Mouse (Mus musculus) G1E (cell line): ENCODE data around the gene Fam71e1. TPM values are rescaled to one million over a fixed set of nuclear protein-coding genes. Genes with fewer than 3 reads are reported as not detected.

Experiments used
- ATAC-seq: 2 replicates; pipeline ENCODE4 v1.8.0; 2016; ENCODE audit warnings: mild to moderate bottlenecking; ENCODE audit not compliant: insufficient number of reproducible peaks, poor library complexity, low FRiP score, severe bottlenecking; ENCODE audit errors: extremely low read depth
- DNase-seq: peaks from one replicate; pipeline ENCODE4 v3.0.0; 2012; ENCODE audit warnings: low spot score
- H3K27me3 ChIP-seq: 2 replicates; pipeline ENCODE4 v1.6.1; 2012; ENCODE audit warnings: mild to moderate bottlenecking, low read length, inconsistent platforms; ENCODE audit not compliant: insufficient read depth
- H3K36me3 ChIP-seq: replicated peaks from 2 replicates; pipeline ENCODE3; 2012; ENCODE audit warnings: mild to moderate bottlenecking, inconsistent platforms
- H3K4me1 ChIP-seq: 2 replicates; pipeline ENCODE4 v1.6.1; 2012; ENCODE audit warnings: low read depth, low read length, inconsistent platforms, mixed read lengths; ENCODE audit not compliant: insufficient read depth
- H3K4me3 ChIP-seq: 2 replicates; pipeline ENCODE4 v1.5.1; 2012; ENCODE audit warnings: low read depth, mild to moderate bottlenecking, inconsistent platforms, low read length, moderate library complexity, mixed read lengths
- H3K9me3 ChIP-seq: replicated peaks from 2 replicates; pipeline ENCODE4 v1.6.1; 2012; ENCODE audit warnings: inconsistent platforms
- CTCF ChIP-seq: IDR thresholded peaks from 2 replicates; pipeline ENCODE4 v1.5.1; 2012; ENCODE audit warnings: low read depth, low read length, inconsistent platforms, mixed read lengths
- GATA1 ChIP-seq: IDR thresholded peaks from 2 replicates; pipeline ENCODE4 v1.6.1; 2012; ENCODE audit warnings: borderline replicate concordance, low read length, inconsistent platforms, mixed read lengths
- GATA2 ChIP-seq: IDR thresholded peaks from 2 replicates; pipeline ENCODE4 v1.6.1; 2012; ENCODE audit warnings: low read depth, low read length, inconsistent platforms, borderline replicate concordance
- POLR2AphosphoS5 ChIP-seq: IDR thresholded peaks from 2 replicates; pipeline ENCODE4 v1.6.1; 2012; ENCODE audit warnings: low read depth, low read length, inconsistent platforms; ENCODE audit not compliant: insufficient replicate concordance
- TAL1 ChIP-seq: conservative IDR thresholded peaks from 2 replicates; pipeline ENCODE4 v1.6.1; 2012; ENCODE audit warnings: low read depth, low read length, inconsistent platforms, mixed read lengths
- polyA plus RNA-seq: library from polyadenylated mRNA; stranded (reverse); fragments of >175 nt; gene quantifications from 2 replicates; pipeline ENCODE4 v1.2.3, GENCODE M21; 2012
- total RNA-seq, 2 experiments: library from RNA; stranded (forward) in 1 of 2; stranded (reverse) in 1 of 2; fragments of 200-1000 nt in 1 of 2; fragments of >200 nt in 1 of 2; fragmentation: Nextera tagmentation in 1 of 2; gene quantifications; 2 replicates each; pipeline ENCODE4 v1.2.3; 2014 to 2017

Gene Fam71e1
- total and polyA plus RNA-seq, 3 experiments = 5.5 to 6.9 (median 6.8) TPM

DNA sequence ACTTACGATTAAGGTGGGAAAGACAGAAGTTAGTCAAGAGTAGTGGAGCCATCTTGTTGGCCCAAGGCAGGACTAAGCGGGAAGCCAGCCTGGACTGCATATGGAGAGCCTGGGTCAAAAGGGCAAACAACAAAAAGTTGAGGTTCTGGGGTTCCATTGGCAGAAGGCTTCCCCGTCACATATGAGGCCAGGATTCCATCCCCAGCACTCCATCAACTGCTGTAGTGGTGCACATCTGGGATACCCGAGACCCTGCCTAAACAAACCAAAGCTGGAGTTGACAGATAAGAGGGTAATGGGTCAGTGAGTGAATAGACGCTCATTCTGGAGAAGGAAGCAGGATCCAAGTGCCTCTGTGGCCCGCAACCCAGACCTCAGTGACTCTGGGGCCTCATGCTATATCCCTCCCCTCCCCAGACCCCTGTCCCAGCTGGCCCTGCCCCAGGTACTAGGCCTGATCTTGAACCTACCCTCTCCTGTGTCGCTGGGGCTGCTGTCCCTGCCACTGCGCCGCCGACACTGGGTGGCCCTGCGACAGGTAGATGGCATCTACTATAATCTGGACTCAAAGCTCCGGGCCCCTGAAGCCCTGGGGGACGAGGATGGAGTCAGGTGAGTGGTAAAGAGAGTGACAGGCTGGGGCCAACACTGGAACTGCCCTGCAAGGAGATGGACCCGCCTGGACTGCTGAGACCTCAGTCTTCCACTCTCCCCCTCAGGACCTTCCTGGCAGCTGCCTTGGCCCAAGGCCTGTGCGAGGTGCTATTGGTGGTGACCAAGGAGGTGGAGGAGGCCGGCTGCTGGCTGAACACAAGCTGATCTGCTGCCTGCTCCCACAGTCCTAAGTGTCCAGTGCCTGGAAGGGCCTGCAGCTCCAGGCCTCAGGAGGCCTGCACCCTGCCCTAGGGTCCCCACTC, 25.4 kb upstream of the Fam71e1 start:
- Histone ChIP-seq H3K9me3 (no peaks in the 10 kb centered on the region), H3K4me1 (peaks cover 80% of the 10 kb centered on the region), H3K4me3 (no peak overlapping the region; the same call in 1 of the 2 replicates), H3K27me3 (peaks cover 15% of the 10 kb centered on the region), H3K36me3 (peaks cover 37% of the 10 kb centered on the region)
- ATAC-seq (no peak), DNase-seq (no peak)
- TF ChIP-seq CTCF (no peak), POLR2AphosphoS5 (no peak), TAL1 (peak; percentile 37; the same call in 1 of the 2 replicates), GATA2 (no peak), GATA1 (no peak)

DNA sequence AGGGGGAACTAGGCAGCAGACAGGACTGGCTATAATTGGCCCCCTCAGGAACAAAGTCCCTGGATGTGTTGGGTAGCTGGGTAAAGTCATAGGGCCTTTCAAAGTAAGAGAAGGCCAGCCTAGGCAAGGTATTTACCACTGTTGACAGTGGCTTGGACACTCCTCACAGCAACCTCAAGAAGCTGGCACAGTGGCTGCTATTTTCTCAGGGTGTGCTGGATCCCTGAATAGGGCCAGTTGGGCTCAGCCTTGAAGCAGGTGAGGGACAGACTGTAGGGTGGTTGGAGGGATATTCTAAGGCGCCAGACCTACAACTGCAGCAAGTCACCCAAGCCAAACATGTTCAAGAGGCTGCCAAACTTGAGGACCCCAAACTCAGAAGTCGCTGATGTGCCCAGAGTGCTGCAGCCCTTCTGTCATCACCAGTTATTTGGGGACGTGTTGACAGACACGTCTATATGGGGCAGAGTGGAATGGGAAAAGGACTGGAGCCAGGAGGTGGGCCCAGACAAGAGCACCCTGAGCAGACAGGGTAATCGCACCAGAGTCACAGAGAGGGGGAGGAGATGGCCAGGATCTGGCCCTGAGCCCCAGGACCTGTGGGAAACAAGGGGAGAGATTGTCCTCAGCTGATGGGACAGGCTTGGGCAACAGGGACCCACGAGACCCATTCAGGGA, 24.4 kb upstream of the Fam71e1 start:
- DNase-seq = no peak
- TF ChIP-seq CTCF (no peak), GATA1 (no peak), POLR2AphosphoS5 (no peak), GATA2 (no peak), TAL1 (no peak)
- no peak overlapping the region for H3K4me3 ChIP-seq
- H3K36me3 ChIP-seq = peaks cover 37% of the 10 kb centered on the region
- H3K9me3 ChIP-seq = no peaks in the 10 kb centered on the region
- peaks cover 15% of the 10 kb centered on the region for H3K27me3 ChIP-seq
- peaks cover 73% of the 10 kb centered on the region for H3K4me1 ChIP-seq
- ATAC-seq = no peak

DNA sequence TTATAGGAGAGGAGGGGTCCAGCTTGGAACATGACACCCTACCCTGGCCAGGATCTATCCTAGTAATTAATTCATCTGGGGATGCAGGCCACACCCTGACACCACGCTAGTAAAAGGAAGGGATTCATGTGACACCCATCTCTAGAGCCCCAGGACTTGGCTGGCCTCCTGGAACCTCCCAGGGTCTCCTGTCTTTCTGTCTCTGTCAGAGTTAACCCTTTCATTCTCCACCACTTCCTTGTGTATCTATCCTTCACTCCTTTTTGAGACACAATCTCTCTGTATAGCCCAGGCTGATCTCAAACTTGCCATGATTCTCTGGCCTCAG, 23.9 kb upstream of the Fam71e1 start:
- no peak for DNase-seq
- TF ChIP-seq POLR2AphosphoS5 = no peak
- no peak for TF ChIP-seq GATA2
- no peak for TF ChIP-seq CTCF
- no peak for TF ChIP-seq TAL1
- no peaks in the 10 kb centered on the region for H3K9me3 ChIP-seq
- H3K4me1 ChIP-seq = peaks cover 68% of the 10 kb centered on the region
- no peak overlapping the region for H3K4me3 ChIP-seq
- no peak for ATAC-seq
- H3K27me3 ChIP-seq = peaks cover 15% of the 10 kb centered on the region
- H3K36me3 ChIP-seq = peaks cover 37% of the 10 kb centered on the region

DNA sequence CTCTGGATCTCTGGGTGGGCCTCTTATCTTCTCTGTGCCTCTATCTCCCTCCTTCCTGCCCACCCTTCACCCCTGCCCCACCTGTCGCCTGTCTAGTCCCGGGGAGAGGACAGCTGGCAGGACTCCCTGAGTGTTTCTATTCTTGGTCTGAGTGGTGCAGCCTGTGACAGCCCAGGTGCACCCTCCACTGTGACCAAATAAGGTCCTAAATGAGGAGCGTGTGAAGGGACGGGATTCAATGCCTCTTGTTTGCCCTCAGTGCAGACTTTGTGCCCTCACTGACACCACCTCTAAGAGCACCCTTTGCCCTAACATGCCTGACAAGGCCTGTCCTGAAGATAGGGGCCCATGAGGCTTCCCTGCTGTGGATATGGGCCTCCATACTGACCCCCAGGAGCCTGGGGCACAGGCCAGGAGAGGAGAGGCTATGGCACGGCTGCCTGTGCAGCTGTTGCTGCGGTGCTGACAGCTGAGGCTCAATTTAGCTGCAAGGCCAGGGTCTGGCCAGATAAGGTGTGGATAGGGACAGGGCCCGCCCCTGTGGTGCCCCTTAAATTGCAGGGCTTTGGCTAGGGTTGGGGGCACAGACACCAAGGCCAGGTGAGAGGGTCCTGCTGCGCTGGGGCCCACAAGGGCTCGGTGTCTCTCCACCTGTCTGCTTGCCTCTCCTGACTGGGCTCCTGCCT, 23.3 kb upstream of the Fam71e1 start:
- no peak for TF ChIP-seq GATA1
- no peak for TF ChIP-seq GATA2
- TF ChIP-seq CTCF = no peak
- no peak for TF ChIP-seq POLR2AphosphoS5
- peaks cover 37% of the 10 kb centered on the region for H3K36me3 ChIP-seq
- no peak for ATAC-seq
- H3K9me3 ChIP-seq = no peaks in the 10 kb centered on the region
- DNase-seq = no peak
- peaks cover 65% of the 10 kb centered on the region for H3K4me1 ChIP-seq
- H3K4me3 ChIP-seq = no peak overlapping the region; the same call in 1 of the 2 replicates
- H3K27me3 ChIP-seq = peaks cover 18% of the 10 kb centered on the region

GRCm38 (mm10) chr7:44474419-44474818, 22.0 kb upstream of the Fam71e1 start:
- Histone ChIP-seq H3K4me1 (peaks cover 53% of the 10 kb centered on the region), H3K4me3 (no peak overlapping the region), H3K27me3 (peaks cover 26% of the 10 kb centered on the region), H3K9me3 (no peaks in the 10 kb centered on the region), H3K36me3 (peaks cover 28% of the 10 kb centered on the region)
- no peak for DNase-seq
- TF ChIP-seq CTCF (no peak), GATA2 (no peak), POLR2AphosphoS5 (no peak), TAL1 (no peak), GATA1 (no peak)
- no peak for ATAC-seq

DNA sequence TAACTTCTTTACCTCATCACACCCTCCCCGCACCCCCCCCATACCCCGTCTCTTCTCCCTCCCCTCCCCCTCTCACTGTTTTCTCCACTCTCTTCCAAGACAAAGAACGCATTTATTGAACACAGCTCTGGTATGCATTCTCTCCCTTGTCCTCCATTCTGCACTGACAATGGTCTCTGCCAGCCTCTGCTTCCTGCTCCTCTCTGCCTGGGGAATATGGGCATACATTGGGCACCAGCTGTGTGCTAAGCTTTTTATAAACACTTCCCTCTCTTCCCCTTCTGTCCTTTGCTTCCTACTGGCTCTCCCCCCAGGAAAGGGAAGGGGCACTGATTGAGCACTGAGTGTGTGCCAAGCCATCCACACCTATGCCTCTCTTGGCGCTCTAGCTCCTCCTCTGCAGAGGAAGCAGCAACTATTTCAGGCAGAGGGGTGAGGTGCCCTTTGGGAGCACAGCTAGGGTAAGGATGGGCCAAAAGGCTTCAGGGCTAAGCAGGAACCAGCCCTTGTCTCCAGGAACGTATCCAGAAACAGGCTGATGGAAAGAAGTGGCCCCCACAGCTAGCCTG, 21.3 kb upstream of the Fam71e1 start:
- Histone ChIP-seq H3K9me3 (no peaks in the 10 kb centered on the region), H3K27me3 (peaks cover 32% of the 10 kb centered on the region), H3K4me3 (no peak overlapping the region), H3K36me3 (peaks cover 21% of the 10 kb centered on the region), H3K4me1 (peaks cover 52% of the 10 kb centered on the region)
- DNase-seq = no peak
- TF ChIP-seq CTCF (no peak), GATA2 (no peak), POLR2AphosphoS5 (no peak), TAL1 (no peak), GATA1 (no peak)
- ATAC-seq = no peak
